Mouse (Mus musculus): ENCODE measurements at regions not wholly inside any gene's neighbourhood (a gene's known extent, or its start where the extent isn't known, plus 50 kb on each side); places are given as distances from the start of the nearest gene placed in this dataset.

DNA sequence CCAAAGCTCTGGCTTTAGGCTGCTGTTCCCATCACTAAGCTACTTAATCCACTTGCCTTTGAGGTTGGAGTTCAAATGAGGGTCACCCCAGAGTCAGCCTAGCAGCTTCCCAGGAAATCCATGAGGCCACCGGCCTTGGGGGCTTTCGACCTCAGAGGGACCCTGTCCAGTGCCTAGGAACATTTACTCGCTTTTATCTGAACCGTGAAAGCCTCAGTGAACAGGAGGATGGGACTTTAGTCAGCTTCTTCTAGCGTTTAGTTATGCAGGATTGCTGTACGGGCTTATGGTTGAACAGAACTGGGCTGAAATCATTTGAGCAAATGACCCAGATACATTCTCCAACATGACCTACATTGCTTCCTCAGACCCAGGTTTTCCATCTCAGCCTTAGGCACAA is 174.9 kb downstream of the Parm1 start:
- TF ChIP-seq POLR2A (IDR thresholded peaks at IDR 0.05; ENCODE audit: control insufficient read depth, extremely low read depth, insufficient read depth, low read length, poor library complexity) (no peak), CTCF (IDR thresholded peaks at IDR 0.05; ENCODE audit: borderline replicate concordance, control insufficient read depth, extremely low read depth, insufficient read depth, low read length, poor library complexity) (no peak)

Measured in thymus, adult 2 months (tissue).